ENCODE assay signal across 9 mouse cellular contexts in genomic region chr1:91493938-91494337, GRCm38 (mm10). TPM values are rescaled to one million over a fixed set of nuclear protein-coding genes. Genes with fewer than 3 reads are reported as not detected.
DNase-seq lines count a peak whose midpoint lies in the region; ATAC-seq and TF ChIP-seq lines count a peak whose summit lies in the region.
"Had no signal": no experiment of that assay in that cellular context is flagged by ENCODE, and none has a peak within 500 bp of the region (broad histone marks: within the 10 kb centered on the region; RNA-seq: fewer than 3 reads in every experiment).

No protein-coding gene starts in this region.

- H3K9ac ChIP-seq in heart, embryonic 14.5 days (ENCODE audit: low read length): peak overlapping the region; percentile 88; the same call in 1 of the 2 replicates
- 0 out of 2 replicates have a peak overlapping the region, but pooled peaks have one; percentile 76 for H3K9ac ChIP-seq in heart, postnatal 0 days (replicated peaks; ENCODE audit: low read depth, low read length)
- H3K9ac ChIP-seq in midbrain, embryonic 12.5 days (replicated peaks): no peak overlapping the region; the same call in 1 of the 2 replicates

- WGBS in heart, embryonic 14.5 days: 46% methylated on average over 3 of the region's 3 CpGs
- WGBS in heart, postnatal 0 days: 36% methylated on average over 3 of the region's 3 CpGs
- WGBS in midbrain, embryonic 12.5 days: 50% methylated on average over 3 of the region's 3 CpGs

- no peaks in the 10 kb centered on the region for H3K27me3 ChIP-seq in heart, embryonic 14.5 days (ENCODE audit: control insufficient read depth, insufficient read depth, low read length)
- H3K27me3 ChIP-seq in heart, postnatal 0 days (ENCODE audit: control insufficient read depth, insufficient read depth, low read length): no peaks in the 10 kb centered on the region
- peaks cover 5% of the 10 kb centered on the region for H3K27me3 ChIP-seq in midbrain, embryonic 12.5 days
- H3K27me3 ChIP-seq: Patski had no signal

- no peaks in the 10 kb centered on the region for H3K9me3 ChIP-seq in heart, embryonic 14.5 days (ENCODE audit: control insufficient read depth, low read length)
- H3K9me3 ChIP-seq in heart, postnatal 0 days (replicated peaks; ENCODE audit: control insufficient read depth, low read length): no peaks in the 10 kb centered on the region
- no peaks in the 10 kb centered on the region for H3K9me3 ChIP-seq in midbrain, embryonic 12.5 days

- no peak for TF ChIP-seq POLR2A in bone marrow macrophage, adult 2 months (IDR thresholded peaks at IDR 0.05; ENCODE audit: borderline replicate concordance, low read depth, low read length)

- peak overlapping the region; percentile 91 to 97; a peak in 3 of 4 replicates for H3K4me3 ChIP-seq in heart, embryonic 14.5 days (ENCODE audit: control insufficient read depth in 1 of 2, insufficient read depth in 1 of 2, low read depth in 1 of 2, low read length in 2 of 2)
- peak overlapping the region; percentile 25; the same call in 1 of the 2 replicates for H3K4me3 ChIP-seq in bone marrow macrophage, adult 2 months (ENCODE audit: insufficient read depth, low read length)
- peak overlapping the region; percentile 96 for H3K4me3 ChIP-seq in heart, postnatal 0 days (ENCODE audit: low read depth, low read length)
- H3K4me3 ChIP-seq in midbrain, embryonic 12.5 days: peak overlapping the region; percentile 91

- no peak for TF ChIP-seq EP300 in heart, postnatal 0 days (IDR thresholded peaks at IDR 0.05; ENCODE audit: low read depth)

- H3K4me2 ChIP-seq in heart, embryonic 14.5 days (ENCODE audit: low read length): peak overlapping the region; percentile 92
- peak overlapping the region; percentile 97 for H3K4me2 ChIP-seq in heart, postnatal 0 days (ENCODE audit: low read depth, low read length)
- peak overlapping the region; percentile 92 for H3K4me2 ChIP-seq in midbrain, embryonic 12.5 days (replicated peaks)

- H3K4me1 ChIP-seq in heart, embryonic 14.5 days (ENCODE audit: control insufficient read depth in 2 of 2, insufficient read depth in 2 of 2, low read length in 2 of 2): peaks cover 8 to 16% of the 10 kb centered on the region in 2 experiments
- H3K4me1 ChIP-seq in bone marrow macrophage, adult 2 months (ENCODE audit: control insufficient read depth, insufficient read depth, low read length): peaks cover 14% of the 10 kb centered on the region
- peaks cover 7% of the 10 kb centered on the region for H3K4me1 ChIP-seq in heart, postnatal 0 days (ENCODE audit: control insufficient read depth, insufficient read depth)
- peaks cover 21% of the 10 kb centered on the region for H3K4me1 ChIP-seq in midbrain, embryonic 12.5 days

- ATAC-seq in heart, embryonic 14.5 days (ENCODE audit: insufficient number of reproducible peaks, insufficient read depth, low FRiP score, low read depth): no peak
- ATAC-seq in heart, postnatal 0 days (ENCODE audit: insufficient read depth, low read depth): no peak
- peak; percentile 28 for ATAC-seq in midbrain, embryonic 12.5 days (ENCODE audit: low FRiP score, low read depth)

- H3K27ac ChIP-seq in heart, embryonic 14.5 days (replicated peaks in 1 of 2; ENCODE audit: control insufficient read depth in 1 of 2, insufficient read depth in 1 of 2, low read depth in 2 of 2, low read length in 2 of 2): no peak overlapping the region
- no peak overlapping the region for H3K27ac ChIP-seq in bone marrow macrophage, adult 2 months (ENCODE audit: insufficient read depth, low read depth, low read length)
- no peak overlapping the region for H3K27ac ChIP-seq in heart, postnatal 0 days (ENCODE audit: low read depth)
- H3K27ac ChIP-seq in midbrain, embryonic 12.5 days (replicated peaks): no peak overlapping the region

- H3K36me3 ChIP-seq in heart, embryonic 14.5 days (ENCODE audit: control insufficient read depth, insufficient read depth, low read length): no peaks in the 10 kb centered on the region
- H3K36me3 ChIP-seq in heart, postnatal 0 days (replicated peaks; ENCODE audit: control insufficient read depth, insufficient read depth, low read length): no peaks in the 10 kb centered on the region
- no peaks in the 10 kb centered on the region for H3K36me3 ChIP-seq in midbrain, embryonic 12.5 days

- no peak for DNase-seq in heart, adult 9 months (ENCODE audit: low spot score in 2 of 2)
- no peak for DNase-seq in heart, postnatal 0 days (ENCODE audit: low spot score)
- no peak for DNase-seq in right cerebral cortex, adult 18-20 months
- no peak for DNase-seq in urinary bladder, postnatal 25 days (ENCODE audit: low spot score)
- no peak for DNase-seq in gastrocnemius, adult 18-20 months (ENCODE audit: low spot score)

- TF ChIP-seq CTCF in bone marrow macrophage, adult 2 months (IDR thresholded peaks at IDR 0.05; ENCODE audit: low read depth, low read length): no peak
- TF ChIP-seq CTCF in heart, postnatal 0 days (IDR thresholded peaks at IDR 0.05; ENCODE audit: low read depth): no peak

RNA-seq across cellular contexts. Expression of gene Traf3ip1, which starts 0.5 kb away (rescaled TPM):
- polyA plus RNA-seq in heart, embryonic 14.5 days (2014; fragmentation: Nextera tagmentation; extraction: Ambion mirVana): 3.3 and 3.4 TPM in 2 replicates
- polyA plus RNA-seq in bone marrow macrophage, adult 2 months (2012; ENCODE audit: insufficient read depth, insufficient read length, missing spikeins): 6.9 and 7.0 TPM in 2 replicates
- total RNA-seq in heart, postnatal 0 days (2014; rRNA removed; ENCODE audit: low replicate concordance): 2.0 and 3.4 TPM in 2 replicates
- polyA plus RNA-seq in heart, postnatal 0 days (2015; fragmentation: Nextera tagmentation; extraction: Ambion mirVana): 2.8 TPM in 2 replicates
- 12.1 and 12.6 TPM in 2 replicates for polyA plus RNA-seq in midbrain, embryonic 12.5 days (2016; fragmentation: Nextera tagmentation; extraction: Ambion mirVana)
- 1 to 10 TPM; 3.0 to 4.1 TPM for total RNA-seq in gastrocnemius, adult 18-20 months (2021)

RNA-seq across cellular contexts. Expression of gene Per2, which starts 34.8 kb away (rescaled TPM):
- polyA plus RNA-seq in heart, embryonic 14.5 days (2014; fragmentation: Nextera tagmentation; extraction: Ambion mirVana): 3.4 and 5.6 TPM in 2 replicates
- polyA plus RNA-seq in bone marrow macrophage, adult 2 months (2012; ENCODE audit: insufficient read depth, insufficient read length, missing spikeins): 2.3 and 4.9 TPM in 2 replicates
- 11.1 and 14.0 TPM in 2 replicates for total RNA-seq in heart, postnatal 0 days (2014; rRNA removed; ENCODE audit: low replicate concordance)
- polyA plus RNA-seq in heart, postnatal 0 days (2015; fragmentation: Nextera tagmentation; extraction: Ambion mirVana): 2.3 and 3.3 TPM in 2 replicates
- polyA plus RNA-seq in midbrain, embryonic 12.5 days (2016; fragmentation: Nextera tagmentation; extraction: Ambion mirVana): 3.2 TPM in 2 replicates
- total RNA-seq in gastrocnemius, adult 18-20 months (2021): 1 to 10 TPM; 2.3 to 3.0 TPM

RNA-seq across cellular contexts. Expression of gene Asb1, which starts 46.4 kb away (rescaled TPM):
- 5.7 and 7.5 TPM in 2 replicates for polyA plus RNA-seq in heart, embryonic 14.5 days (2014; fragmentation: Nextera tagmentation; extraction: Ambion mirVana)
- polyA plus RNA-seq in bone marrow macrophage, adult 2 months (2012; ENCODE audit: insufficient read depth, insufficient read length, missing spikeins): 2.6 and 4.2 TPM in 2 replicates
- 13.8 and 19.0 TPM in 2 replicates for total RNA-seq in heart, postnatal 0 days (2014; rRNA removed; ENCODE audit: low replicate concordance)
- polyA plus RNA-seq in heart, postnatal 0 days (2015; fragmentation: Nextera tagmentation; extraction: Ambion mirVana): 3.3 and 4.6 TPM in 2 replicates
- 13.2 and 14.5 TPM in 2 replicates for polyA plus RNA-seq in midbrain, embryonic 12.5 days (2016; fragmentation: Nextera tagmentation; extraction: Ambion mirVana)
- total RNA-seq in gastrocnemius, adult 18-20 months (2021): 10 to 100 TPM; 14.8 to 16.2 TPM

Comparison
In these comparisons a context has a peak if more than half of its experiments do, and no peak if none do; other contexts are left out.
1. H3K4me3 ChIP-seq: peak in every context shown above with its lines; median percentile 96 in heart, postnatal 0 days; 94 in heart, embryonic 14.5 days; 91 in midbrain, embryonic 12.5 days; 25 in bone marrow macrophage, adult 2 months.